Mouse (Mus musculus) right cerebral cortex, postnatal 36 days (tissue): ENCODE data around the gene Kctd18.
"Not testable (repeated sequence)": the region's sequence is repeated elsewhere in the genome, so short reads cannot be mapped to it uniquely, and the experiment has no call there.

Experiments used
- DNase-seq, 2 experiments: peaks; one replicate each; pipeline ENCODE4 v3.0.0; 2022; ENCODE audit warnings: low spot score in 2 of 2, mixed read lengths in 1 of 2

The Kctd18 gene

GRCm38 (mm10) chr1:58018856-58019255, at the start of gene Kctd18:
TSS of gene Kctd18 (minus strand) at chr1:58018956.
- no peak for DNase-seq

- no peak for DNase-seq
Observed at GRCm38 (mm10) chr1:58065606-58066005, 46.9 kb upstream of the Kctd18 start.

- DNase-seq = no peak
Observed at GRCm38 (mm10) chr1:58065151-58065550, 46.4 kb upstream of the Kctd18 start.

- DNase-seq = no peak
Observed at GRCm38 (mm10) chr1:58062131-58062530, 43.4 kb upstream of the Kctd18 start.

- no peak for DNase-seq
Observed at GRCm38 (mm10) chr1:58058846-58059245, 40.1 kb upstream of the Kctd18 start.

GRCm38 (mm10) chr1:58056939-58057338, 38.2 kb upstream of the Kctd18 start:
- no peak for DNase-seq

- no peak for DNase-seq
Observed at GRCm38 (mm10) chr1:58056074-58056807, 37.5 kb upstream of the Kctd18 start.

GRCm38 (mm10) chr1:58055598-58055997, 36.8 kb upstream of the Kctd18 start:
- no peak for DNase-seq

GRCm38 (mm10) chr1:58049126-58049525, 30.4 kb upstream of the Kctd18 start:
- no peak for DNase-seq

GRCm38 (mm10) chr1:58046721-58047290, 28.1 kb upstream of the Kctd18 start:
- DNase-seq = no peak

GRCm38 (mm10) chr1:58045546-58045945, 26.8 kb upstream of the Kctd18 start:
- no peak for DNase-seq

GRCm38 (mm10) chr1:58045076-58045475, 26.3 kb upstream of the Kctd18 start:
- no peak for DNase-seq

- not testable (repeated sequence) for DNase-seq
Observed at GRCm38 (mm10) chr1:58037306-58037705, 18.6 kb upstream of the Kctd18 start.

- DNase-seq = no peak
Observed at GRCm38 (mm10) chr1:58031160-58031769, 12.5 kb upstream of the Kctd18 start.

- peak; percentile 49 to 54 for DNase-seq
Observed at GRCm38 (mm10) chr1:58030156-58030871, 11.6 kb upstream of the Kctd18 start.

- peak; percentile 16 to 25 for DNase-seq
Observed at GRCm38 (mm10) chr1:58029636-58030117, 10.9 kb upstream of the Kctd18 start, which contains the start of gene Aox1. TSS of gene Aox1 (plus strand) at chr1:58029931.

GRCm38 (mm10) chr1:58027707-58028106, 9.0 kb upstream of the Kctd18 start:
- no peak for DNase-seq

- not testable (repeated sequence) for DNase-seq
Observed at GRCm38 (mm10) chr1:58006388-58006787, 12.4 kb downstream of the Kctd18 start.

- DNase-seq = no peak
Observed at GRCm38 (mm10) chr1:57998146-57998545, 20.6 kb downstream of the Kctd18 start.

GRCm38 (mm10) chr1:57996133-57996615, 22.6 kb downstream of the Kctd18 start:
- no peak for DNase-seq

- DNase-seq = peak; percentile 77 to 84
Observed at GRCm38 (mm10) chr1:57995432-57996132, 23.2 kb downstream of the Kctd18 start, which contains the start of gene Sgo2a. TSS of gene Sgo2a (plus strand) at chr1:57995971.
